In the genomic region with DNA sequence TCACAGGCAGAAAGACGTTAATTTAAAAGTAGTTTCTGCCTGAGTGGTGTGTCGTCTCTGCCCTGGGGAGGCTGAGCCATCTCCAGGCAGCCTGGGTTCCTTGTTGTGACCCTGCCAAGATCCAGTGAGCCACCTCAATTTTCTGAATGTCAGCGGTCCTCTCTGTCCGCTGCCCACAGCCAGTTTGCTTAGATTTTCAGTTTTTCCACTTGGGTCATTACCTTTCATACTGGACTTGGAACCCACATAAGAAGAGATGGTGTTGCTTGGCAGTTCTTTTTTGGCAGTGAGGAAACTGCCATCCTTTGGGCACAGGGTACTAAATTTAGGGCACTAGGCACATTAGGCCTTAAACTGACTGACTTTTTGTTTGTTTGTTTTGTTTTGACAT, we compare ENCODE assay signal across 17 mouse cellular contexts.
DNase-seq lines count a peak whose midpoint lies in the region; ATAC-seq lines count a peak whose summit lies in the region.
"Had no signal": no experiment of that assay in that cellular context is flagged by ENCODE, and none has a peak within 500 bp of the region (broad histone marks: within the 10 kb centered on the region; RNA-seq: fewer than 3 reads in every experiment).

No protein-coding gene starts in this region.

- DNase-seq in forebrain, embryonic 11.5 days (ENCODE audit: low spot score) = no peak
- peak; percentile 57 to 62 for DNase-seq in kidney, adult 8-10 months
- DNase-seq in kidney, postnatal 14 days = peak; percentile 44
- DNase-seq in thymus, postnatal 4 days = no peak
- DNase-seq: gastrocnemius, postnatal 10 days; liver, postnatal 0 days; right cerebral cortex, postnatal 14 days; thymus, adult 2 months had no signal

- WGBS in forebrain, embryonic 16.5 days = 52% methylated on average over 4 of the region's 4 CpGs
- 93% methylated on average over 4 of the region's 4 CpGs for WGBS in forebrain, embryonic 11.5 days
- 82% methylated on average over 4 of the region's 4 CpGs for WGBS in kidney, embryonic 16.5 days

- peaks cover 5% of the 10 kb centered on the region; the same call in 1 of the 2 replicates for H3K4me1 ChIP-seq in forebrain, embryonic 16.5 days (replicated peaks; ENCODE audit: control insufficient read depth, insufficient read depth, low read length)
- 0 out of 2 replicates have a peak, but pooled peaks cover 2% of the 10 kb centered on the region for H3K4me1 ChIP-seq in forebrain, embryonic 11.5 days (replicated peaks; ENCODE audit: control insufficient read depth, insufficient read depth, low read length)
- H3K4me1 ChIP-seq in kidney, embryonic 16.5 days (ENCODE audit: insufficient read depth, low read length) = peaks cover 4% of the 10 kb centered on the region; the same call in 1 of the 2 replicates
- peaks cover 18% of the 10 kb centered on the region for H3K4me1 ChIP-seq in brown adipose tissue, adult 24 weeks (ENCODE audit: control insufficient read depth, insufficient read depth, insufficient read length, low read length)
- H3K4me1 ChIP-seq: hindbrain, embryonic 12.5 days; intestine, embryonic 15.5 days; neural tube, embryonic 12.5 days; stomach, embryonic 15.5 days had no signal

- H3K27me3 ChIP-seq in forebrain, embryonic 16.5 days (replicated peaks; ENCODE audit: control insufficient read depth, insufficient read depth, low read length) = no peaks in the 10 kb centered on the region
- no peaks in the 10 kb centered on the region for H3K27me3 ChIP-seq in forebrain, embryonic 11.5 days (ENCODE audit: control insufficient read depth, insufficient read depth, low read length)
- H3K27me3 ChIP-seq in kidney, embryonic 16.5 days (ENCODE audit: insufficient read depth, low read length) = no peaks in the 10 kb centered on the region
- H3K27me3 ChIP-seq: hindbrain, embryonic 12.5 days; intestine, embryonic 15.5 days; limb, embryonic 13.5 days; neural tube, embryonic 12.5 days; stomach, embryonic 15.5 days had no signal

- ATAC-seq in forebrain, embryonic 16.5 days = 0 out of 2 replicates have a peak, but pooled peaks have one; percentile 46
- no peak for ATAC-seq in forebrain, embryonic 11.5 days (replicated peaks; ENCODE audit: low FRiP score)
- no peak for ATAC-seq in kidney, embryonic 16.5 days (ENCODE audit: low FRiP score, low TSS enrichment)
- ATAC-seq: liver, postnatal 0 days had no signal

- no peak overlapping the region for H3K4me3 ChIP-seq in forebrain, embryonic 16.5 days (replicated peaks; ENCODE audit: low read length)
- no peak overlapping the region for H3K4me3 ChIP-seq in forebrain, embryonic 11.5 days (ENCODE audit: low read depth, low read length)
- no peak overlapping the region for H3K4me3 ChIP-seq in kidney, embryonic 16.5 days (ENCODE audit: low read length)
- no peak overlapping the region for H3K4me3 ChIP-seq in brown adipose tissue, adult 24 weeks (ENCODE audit: insufficient read depth, low read depth, low read length)
- H3K4me3 ChIP-seq: erythroblast, embryonic 14.5 days; hindbrain, embryonic 12.5 days; intestine, embryonic 15.5 days; limb, embryonic 13.5 days; neural tube, embryonic 12.5 days; stomach, embryonic 15.5 days had no signal

- H3K36me3 ChIP-seq in forebrain, embryonic 16.5 days (ENCODE audit: control insufficient read depth, insufficient read depth) = no peaks in the 10 kb centered on the region
- no peaks in the 10 kb centered on the region for H3K36me3 ChIP-seq in forebrain, embryonic 11.5 days (ENCODE audit: control insufficient read depth, insufficient read depth, low read length)
- no peaks in the 10 kb centered on the region for H3K36me3 ChIP-seq in kidney, embryonic 16.5 days (ENCODE audit: insufficient read depth, low read length)
- H3K36me3 ChIP-seq: hindbrain, embryonic 12.5 days; intestine, embryonic 15.5 days; limb, embryonic 13.5 days; neural tube, embryonic 12.5 days; stomach, embryonic 15.5 days had no signal

- H3K9ac ChIP-seq in forebrain, embryonic 16.5 days (replicated peaks; ENCODE audit: low read depth, low read length) = no peak overlapping the region
- H3K9ac ChIP-seq in forebrain, embryonic 11.5 days (ENCODE audit: low read length) = no peak overlapping the region
- H3K9ac ChIP-seq in kidney, embryonic 16.5 days (replicated peaks; ENCODE audit: low read length) = no peak overlapping the region
- H3K9ac ChIP-seq: hindbrain, embryonic 12.5 days; intestine, embryonic 15.5 days; limb, embryonic 13.5 days; liver, postnatal 0 days; neural tube, embryonic 12.5 days; stomach, embryonic 15.5 days had no signal

- H3K27ac ChIP-seq in forebrain, embryonic 16.5 days (ENCODE audit: low read length) = no peak overlapping the region
- H3K27ac ChIP-seq in forebrain, embryonic 11.5 days (ENCODE audit: low read depth, low read length) = no peak overlapping the region
- H3K27ac ChIP-seq in kidney, embryonic 16.5 days (ENCODE audit: low read length) = no peak overlapping the region
- H3K27ac ChIP-seq in brown adipose tissue, adult 24 weeks (replicated peaks; ENCODE audit: low read depth, low read length) = 0 out of 2 replicates have a peak overlapping the region, but pooled peaks have one; percentile 8
- H3K27ac ChIP-seq: hindbrain, embryonic 12.5 days; intestine, embryonic 15.5 days; limb, embryonic 13.5 days; neural tube, embryonic 12.5 days; stomach, embryonic 15.5 days had no signal

- H3K9me3 ChIP-seq in forebrain, embryonic 16.5 days (ENCODE audit: control insufficient read depth, low read length) = no peaks in the 10 kb centered on the region
- no peaks in the 10 kb centered on the region for H3K9me3 ChIP-seq in forebrain, embryonic 11.5 days (ENCODE audit: control insufficient read depth, low read length)
- no peaks in the 10 kb centered on the region for H3K9me3 ChIP-seq in kidney, embryonic 16.5 days (ENCODE audit: low read length)
- H3K9me3 ChIP-seq: hindbrain, embryonic 12.5 days; intestine, embryonic 15.5 days; limb, embryonic 13.5 days; neural tube, embryonic 12.5 days; stomach, embryonic 15.5 days had no signal

- H3K4me2 ChIP-seq in forebrain, embryonic 16.5 days (ENCODE audit: low read length) = no peak overlapping the region
- no peak overlapping the region for H3K4me2 ChIP-seq in forebrain, embryonic 11.5 days (ENCODE audit: low read depth, low read length, severe bottlenecking)
- H3K4me2 ChIP-seq in kidney, embryonic 16.5 days (replicated peaks; ENCODE audit: low read depth, low read length) = no peak overlapping the region
- H3K4me2 ChIP-seq: hindbrain, embryonic 12.5 days; intestine, embryonic 15.5 days; limb, embryonic 13.5 days; neural tube, embryonic 12.5 days; stomach, embryonic 15.5 days had no signal

Comparison
In these comparisons a context has a peak if more than half of its experiments do, and no peak if none do; other contexts are left out.
1. DNase-seq: peak in kidney, adult 8-10 months (2 of 2) and kidney, postnatal 14 days (single experiment); none in forebrain, embryonic 11.5 days (single experiment) and thymus, postnatal 4 days (single experiment).